Mouse (Mus musculus) cerebellum, adult 9-10 months (tissue): ENCODE data around the gene Epha4.

Experiments
- DNase-seq: peaks from one replicate; pipeline ENCODE4 v3.0.0; 2022

Gene Epha4

GRCm38 (mm10) chr1:77473446-77474376 is 41.2 kb downstream of the Epha4 start:
- DNase-seq = no peak

GRCm38 (mm10) chr1:77472566-77472965 is 42.3 kb downstream of the Epha4 start:
- DNase-seq = no peak

GRCm38 (mm10) chr1:77471447-77471846 is 43.4 kb downstream of the Epha4 start:
- no peak for DNase-seq

GRCm38 (mm10) chr1:77471037-77471436 is 43.9 kb downstream of the Epha4 start:
- DNase-seq = no peak

- no peak for DNase-seq
These were observed 46.1 kb downstream of the Epha4 start for GRCm38 (mm10) chr1:77468717-77469314.

- no peak for DNase-seq
These were observed 49.4 kb downstream of the Epha4 start for GRCm38 (mm10) chr1:77465524-77465923.

GRCm38 (mm10) chr1:77464108-77464507 is 50.8 kb downstream of the Epha4 start:
- DNase-seq = no peak

- no peak for DNase-seq
These were observed 52.8 kb downstream of the Epha4 start for GRCm38 (mm10) chr1:77461877-77462615.

GRCm38 (mm10) chr1:77460831-77461629 is 53.9 kb downstream of the Epha4 start:
- no peak for DNase-seq

GRCm38 (mm10) chr1:77458751-77459385 is 56.0 kb downstream of the Epha4 start:
- DNase-seq = no peak

- DNase-seq = no peak
These were observed 57.5 kb downstream of the Epha4 start for GRCm38 (mm10) chr1:77457446-77457800.

- no peak for DNase-seq
These were observed 58.0 kb downstream of the Epha4 start for GRCm38 (mm10) chr1:77456695-77457445.

GRCm38 (mm10) chr1:77453811-77454210 is 61.1 kb downstream of the Epha4 start:
- DNase-seq = no peak

- no peak for DNase-seq
These were observed 62.2 kb downstream of the Epha4 start for GRCm38 (mm10) chr1:77452721-77453120.

GRCm38 (mm10) chr1:77451541-77451940 is 63.3 kb downstream of the Epha4 start:
- no peak for DNase-seq

GRCm38 (mm10) chr1:77450201-77450600 is 64.7 kb downstream of the Epha4 start:
- DNase-seq = no peak

- no peak for DNase-seq
These were observed 67.8 kb downstream of the Epha4 start for GRCm38 (mm10) chr1:77447061-77447614.

GRCm38 (mm10) chr1:77446438-77446837 is 68.5 kb downstream of the Epha4 start:
- no peak for DNase-seq

- no peak for DNase-seq
These were observed 70.2 kb downstream of the Epha4 start for GRCm38 (mm10) chr1:77444648-77445047.

GRCm38 (mm10) chr1:77441987-77442386 is 72.9 kb downstream of the Epha4 start:
- no peak for DNase-seq

GRCm38 (mm10) chr1:77441401-77441800 is 73.5 kb downstream of the Epha4 start:
- no peak for DNase-seq
